Mouse (Mus musculus) adrenal gland, postnatal 10 days (tissue): ENCODE data around the gene Palm2. TPM values are rescaled to one million over a fixed set of nuclear protein-coding genes. Genes with fewer than 3 reads are reported as not detected.

Experiments used
- DNase-seq: peaks from one replicate; pipeline ENCODE4 v3.0.0; 2021; ENCODE audit warnings: mixed read lengths
- total RNA-seq, 2 experiments: library from RNA; stranded (reverse); gene quantifications; 2 replicates each; pipeline ENCODE4 v1.2.3; 2021

The Palm2 gene
- total RNA-seq, 2 experiments from 2014 or later: 21.0 to 35.7 TPM

- DNase-seq: no peak
Measured at GRCm38 (mm10) chr4:57672541-57672940, 238.5 kb downstream of the Palm2 start.

- DNase-seq: peak; percentile 93
Measured at GRCm38 (mm10) chr4:57672996-57673906, 239.2 kb downstream of the Palm2 start.

GRCm38 (mm10) chr4:57674351-57674750 is 240.3 kb downstream of the Palm2 start:
- DNase-seq: no peak

GRCm38 (mm10) chr4:57675387-57675786 is 241.3 kb downstream of the Palm2 start:
- peak; percentile 79 for DNase-seq

GRCm38 (mm10) chr4:57677916-57678315 is 243.9 kb downstream of the Palm2 start:
- DNase-seq: no peak

GRCm38 (mm10) chr4:57678991-57679457 is 245.0 kb downstream of the Palm2 start:
- DNase-seq: no peak

- DNase-seq: no peak
Measured at GRCm38 (mm10) chr4:57680186-57680585, 246.1 kb downstream of the Palm2 start.

- DNase-seq: peak; percentile 20
Measured at GRCm38 (mm10) chr4:57681511-57681910, 247.5 kb downstream of the Palm2 start.

GRCm38 (mm10) chr4:57682341-57682740 is 248.3 kb downstream of the Palm2 start:
- DNase-seq: no peak

- no peak for DNase-seq
Measured at GRCm38 (mm10) chr4:57682944-57683343, 248.9 kb downstream of the Palm2 start.

GRCm38 (mm10) chr4:57684676-57685215 is 250.7 kb downstream of the Palm2 start:
- no peak for DNase-seq

GRCm38 (mm10) chr4:57686736-57687135 is 252.7 kb downstream of the Palm2 start:
- DNase-seq: no peak

- no peak for DNase-seq
Measured at GRCm38 (mm10) chr4:57687583-57687982, 253.5 kb downstream of the Palm2 start.

- DNase-seq: no peak
Measured at GRCm38 (mm10) chr4:57688131-57688530, 254.1 kb downstream of the Palm2 start.

GRCm38 (mm10) chr4:57690001-57690400 is 256.0 kb downstream of the Palm2 start:
- no peak for DNase-seq

GRCm38 (mm10) chr4:57690805-57691204 is 256.8 kb downstream of the Palm2 start:
- DNase-seq: no peak

GRCm38 (mm10) chr4:57694356-57695136 is 260.5 kb downstream of the Palm2 start:
- DNase-seq: no peak

- no peak for DNase-seq
Measured at GRCm38 (mm10) chr4:57696955-57697354, 262.9 kb downstream of the Palm2 start.

GRCm38 (mm10) chr4:57697918-57698611 is 264.0 kb downstream of the Palm2 start:
- DNase-seq: no peak

GRCm38 (mm10) chr4:57701576-57701975 is 267.5 kb downstream of the Palm2 start:
- no peak for DNase-seq

GRCm38 (mm10) chr4:57703574-57704470 is 269.8 kb downstream of the Palm2 start:
- DNase-seq: no peak
